Mouse (Mus musculus) G1E-ER4 (cell line): Measurements from ENCODE around the gene Bik. TPM values are rescaled to one million over a fixed set of nuclear protein-coding genes. Genes with fewer than 3 reads are reported as not detected.

Experiments used
- GATA1 ChIP-seq: IDR thresholded peaks from one replicate; pipeline ENCODE4 v1.8.0; 2012; ENCODE audit warnings: low read length, inconsistent platforms
- polyA plus RNA-seq: library from polyadenylated mRNA; stranded (reverse); fragments of >175 nt; gene quantifications from 2 replicates; pipeline ENCODE4 v1.2.3, GENCODE M21; 2012

The Bik gene
- polyA plus RNA-seq, 1 experiment: not detected

- TF ChIP-seq GATA1: no peak
Measured at GRCm38 (mm10) chr15:83563327-83563856, 36.7 kb downstream of the Bik start, which contains the start of the genes Tspo and Mcat. Gene Tspo (plus strand): TSS chr15:83563592. Gene Mcat (minus strand): TSS chr15:83563787.

DNA sequence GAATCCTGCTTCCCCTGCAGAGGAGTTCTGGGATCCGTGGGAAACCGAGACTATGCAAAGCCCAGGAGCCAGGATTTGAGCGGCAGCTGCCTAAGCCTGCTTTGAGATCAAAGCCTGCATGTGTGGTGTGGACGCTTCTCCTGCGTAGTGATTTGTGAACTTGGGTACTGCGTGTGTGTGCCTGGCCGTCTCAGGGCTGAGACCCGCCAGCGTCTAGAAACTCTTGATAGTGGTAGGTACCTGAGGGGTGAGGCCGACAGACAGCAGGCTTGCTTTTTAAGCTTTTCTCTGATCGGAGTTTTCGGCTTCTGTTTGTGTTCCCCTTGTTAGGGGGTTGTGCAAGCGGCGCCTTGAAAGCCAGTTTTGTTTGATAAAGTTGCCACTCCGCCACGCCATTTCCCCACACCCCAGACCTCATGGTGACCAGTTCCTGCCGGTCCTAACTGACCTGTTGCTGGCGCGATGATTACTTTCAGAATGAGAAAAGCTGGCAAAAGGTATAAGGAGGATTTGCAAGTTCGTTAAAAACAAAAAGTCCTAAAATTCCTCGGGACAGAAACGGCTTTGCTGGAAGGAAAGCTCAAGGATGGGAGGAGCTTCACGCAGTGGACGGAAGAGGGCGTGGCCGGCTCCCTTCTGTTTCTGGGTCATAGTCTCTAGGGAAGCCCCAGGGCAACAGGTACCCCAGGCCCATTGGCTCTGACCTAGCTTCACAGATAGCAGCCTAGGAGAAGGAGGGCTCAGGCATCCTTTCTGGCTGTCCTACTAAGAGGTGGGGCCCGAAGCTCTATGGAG, 37.4 kb downstream of the Bik start:
- no peak for TF ChIP-seq GATA1

- no peak for TF ChIP-seq GATA1
Measured at GRCm38 (mm10) chr15:83565434-83565833, 38.8 kb downstream of the Bik start.

- no peak for TF ChIP-seq GATA1
Measured at GRCm38 (mm10) chr15:83566006-83566405, 39.3 kb downstream of the Bik start.

GRCm38 (mm10) chr15:83567728-83568127, 41.1 kb downstream of the Bik start:
- no peak for TF ChIP-seq GATA1

- no peak for TF ChIP-seq GATA1
Measured at GRCm38 (mm10) chr15:83568544-83568943, 41.9 kb downstream of the Bik start.

DNA sequence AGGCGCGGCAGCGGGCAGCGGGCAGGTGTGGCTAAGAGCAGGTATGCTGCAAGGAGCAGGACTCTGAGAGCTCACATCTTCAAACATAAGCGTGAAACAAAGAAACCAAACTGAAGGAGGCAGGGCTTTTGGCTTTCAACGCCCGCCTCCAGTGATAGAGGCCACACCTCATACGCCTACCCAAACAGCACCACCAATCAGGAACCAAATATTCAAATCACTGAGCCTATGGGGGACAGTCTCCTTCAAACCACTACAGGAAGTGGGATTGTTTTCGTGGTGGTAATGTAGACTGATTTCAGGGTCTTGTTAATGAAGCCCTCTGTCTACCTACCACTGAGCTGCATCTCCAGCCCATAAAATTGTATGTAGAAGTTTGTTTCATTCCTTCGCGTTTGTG, 43.0 kb downstream of the Bik start:
- no peak for TF ChIP-seq GATA1

DNA sequence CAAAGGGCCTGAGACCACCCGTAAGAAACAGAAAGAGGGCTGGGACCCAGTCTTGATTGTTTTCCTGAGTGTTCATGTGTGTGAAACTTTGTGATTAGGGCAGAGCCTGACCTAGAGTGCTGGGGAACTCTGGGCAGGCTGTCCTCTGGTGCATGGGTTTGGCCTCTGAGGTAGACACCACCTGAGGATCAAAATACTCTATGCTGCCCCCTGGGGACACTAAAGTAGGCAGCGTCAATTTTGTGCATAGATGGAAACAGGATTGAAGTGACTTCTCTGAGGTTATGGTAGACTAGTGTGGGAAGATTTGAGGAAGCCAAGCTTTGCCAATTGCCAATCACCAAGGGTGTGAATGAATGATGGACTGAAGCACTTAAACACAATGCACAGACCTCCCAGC, 44.0 kb downstream of the Bik start:
- TF ChIP-seq GATA1: no peak

GRCm38 (mm10) chr15:83571636-83572035, 45.0 kb downstream of the Bik start:
- no peak for TF ChIP-seq GATA1

DNA sequence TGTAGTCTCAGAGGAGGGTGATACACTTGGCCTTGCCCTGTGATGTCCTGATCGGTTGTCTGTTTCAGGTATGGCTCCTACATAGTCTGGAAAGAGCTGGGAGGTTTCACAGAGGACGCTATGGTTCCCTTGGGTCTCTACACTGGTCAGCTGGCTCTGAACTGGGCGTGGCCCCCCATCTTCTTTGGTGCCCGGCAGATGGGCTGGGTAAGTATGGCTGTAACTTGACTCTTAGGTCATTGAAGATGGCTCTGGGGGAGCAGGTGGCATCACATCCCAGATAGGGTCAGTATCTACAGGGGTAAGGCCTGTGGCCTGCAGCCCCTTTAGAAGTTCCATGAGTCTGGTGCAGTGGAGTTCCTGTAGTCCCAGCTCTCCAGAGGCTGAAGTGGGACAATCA, 45.5 kb downstream of the Bik start:
- no peak for TF ChIP-seq GATA1

- no peak for TF ChIP-seq GATA1
Measured at GRCm38 (mm10) chr15:83573606-83574005, 46.9 kb downstream of the Bik start.

- TF ChIP-seq GATA1: no peak
Measured at GRCm38 (mm10) chr15:83574731-83575351, 48.2 kb downstream of the Bik start.

DNA sequence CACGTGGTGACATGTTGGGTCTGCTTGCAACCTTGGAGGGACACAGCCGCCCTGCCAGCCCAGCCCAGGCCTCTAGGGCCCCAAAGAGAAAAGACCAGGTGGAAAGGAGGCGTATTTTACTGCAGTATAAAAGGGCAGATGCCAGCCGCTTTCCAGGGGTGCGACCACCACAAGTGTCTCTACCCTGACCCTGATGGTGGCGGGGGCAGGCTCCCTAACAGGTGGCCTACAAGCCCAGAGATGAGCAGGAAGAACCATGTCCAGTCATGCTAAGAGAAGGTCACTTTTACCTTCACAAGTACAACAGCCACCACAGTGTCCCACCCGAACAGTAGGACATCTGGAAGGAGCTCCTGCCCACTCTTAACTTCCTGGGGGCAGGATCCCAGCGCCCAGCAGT, 48.9 kb downstream of the Bik start:
- no peak for TF ChIP-seq GATA1

DNA sequence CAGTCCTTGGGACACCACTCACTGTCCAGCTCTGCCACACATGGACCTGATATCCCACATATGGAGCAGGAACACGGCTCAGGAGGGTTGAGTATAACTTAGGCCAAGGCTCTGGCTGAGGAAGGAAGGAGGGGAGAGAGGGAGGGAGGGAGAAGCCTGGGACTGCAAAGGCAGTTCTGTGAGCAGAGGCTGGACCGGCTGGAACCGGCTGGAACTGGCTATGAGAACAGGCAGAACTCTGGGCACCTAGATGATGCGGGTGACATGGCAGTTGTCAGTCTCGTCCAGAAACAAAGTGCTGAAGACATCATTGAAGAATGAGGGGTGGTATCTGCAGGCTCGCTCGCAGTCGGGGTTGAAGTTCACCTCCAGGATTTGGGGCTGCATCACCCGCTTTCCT, 50.0 kb downstream of the Bik start:
- TF ChIP-seq GATA1: no peak

GRCm38 (mm10) chr15:83582931-83583330, 56.3 kb downstream of the Bik start:
- no peak for TF ChIP-seq GATA1

GRCm38 (mm10) chr15:83583419-83584156, 56.9 kb downstream of the Bik start:
- TF ChIP-seq GATA1: no peak

GRCm38 (mm10) chr15:83584741-83585220, 58.1 kb downstream of the Bik start:
- no peak for TF ChIP-seq GATA1
